Mouse (Mus musculus) G1E (cell line): ENCODE measurements at regions not wholly inside any gene's neighbourhood (a gene's known extent, or its start where the extent isn't known, plus 50 kb on each side); places are given as distances from the start of the nearest gene placed in this dataset.

Experiments used
- ATAC-seq: 2 replicates; pipeline ENCODE4 v1.8.0; 2016; ENCODE audit warnings: mild to moderate bottlenecking; ENCODE audit not compliant: insufficient number of reproducible peaks, poor library complexity, low FRiP score, severe bottlenecking; ENCODE audit errors: extremely low read depth
- DNase-seq: peaks from one replicate; pipeline ENCODE4 v3.0.0; 2012; ENCODE audit warnings: low spot score
- H3K27me3 ChIP-seq: 2 replicates; pipeline ENCODE4 v1.6.1; 2012; ENCODE audit warnings: mild to moderate bottlenecking, low read length, inconsistent platforms; ENCODE audit not compliant: insufficient read depth
- H3K36me3 ChIP-seq: replicated peaks from 2 replicates; pipeline ENCODE3; 2012; ENCODE audit warnings: mild to moderate bottlenecking, inconsistent platforms
- H3K4me1 ChIP-seq: 2 replicates; pipeline ENCODE4 v1.6.1; 2012; ENCODE audit warnings: low read depth, low read length, inconsistent platforms, mixed read lengths; ENCODE audit not compliant: insufficient read depth
- H3K4me3 ChIP-seq: 2 replicates; pipeline ENCODE4 v1.5.1; 2012; ENCODE audit warnings: low read depth, mild to moderate bottlenecking, inconsistent platforms, low read length, moderate library complexity, mixed read lengths
- H3K9me3 ChIP-seq: replicated peaks from 2 replicates; pipeline ENCODE4 v1.6.1; 2012; ENCODE audit warnings: inconsistent platforms
- CTCF ChIP-seq: IDR thresholded peaks from 2 replicates; pipeline ENCODE4 v1.5.1; 2012; ENCODE audit warnings: low read depth, low read length, inconsistent platforms, mixed read lengths
- GATA1 ChIP-seq: IDR thresholded peaks from 2 replicates; pipeline ENCODE4 v1.6.1; 2012; ENCODE audit warnings: borderline replicate concordance, low read length, inconsistent platforms, mixed read lengths
- GATA2 ChIP-seq: IDR thresholded peaks from 2 replicates; pipeline ENCODE4 v1.6.1; 2012; ENCODE audit warnings: low read depth, low read length, inconsistent platforms, borderline replicate concordance
- POLR2AphosphoS5 ChIP-seq: IDR thresholded peaks from 2 replicates; pipeline ENCODE4 v1.6.1; 2012; ENCODE audit warnings: low read depth, low read length, inconsistent platforms; ENCODE audit not compliant: insufficient replicate concordance
- TAL1 ChIP-seq: conservative IDR thresholded peaks from 2 replicates; pipeline ENCODE4 v1.6.1; 2012; ENCODE audit warnings: low read depth, low read length, inconsistent platforms, mixed read lengths

GRCm38 (mm10) chr3:40118551-40118950 lies 412.5 kb upstream of the Intu start:
- Histone ChIP-seq H3K9me3 (no peaks in the 10 kb centered on the region), H3K4me3 (no peak overlapping the region), H3K36me3 (no peaks in the 10 kb centered on the region), H3K27me3 (no peaks in the 10 kb centered on the region), H3K4me1 (no peaks in the 10 kb centered on the region)
- no peak for ATAC-seq
- TF ChIP-seq GATA1 (no peak), POLR2AphosphoS5 (no peak), TAL1 (no peak), CTCF (no peak), GATA2 (no peak)
- DNase-seq = no peak

GRCm38 (mm10) chr3:40119462-40119861 lies 411.6 kb upstream of the Intu start:
- TF ChIP-seq POLR2AphosphoS5 (no peak), GATA1 (no peak), CTCF (no peak), GATA2 (no peak), TAL1 (no peak)
- Histone ChIP-seq H3K36me3 (no peaks in the 10 kb centered on the region), H3K4me1 (no peaks in the 10 kb centered on the region), H3K9me3 (no peaks in the 10 kb centered on the region), H3K27me3 (no peaks in the 10 kb centered on the region), H3K4me3 (no peak overlapping the region)
- DNase-seq (no peak), ATAC-seq (no peak)

- ATAC-seq = no peak
- no peaks in the 10 kb centered on the region for H3K27me3 ChIP-seq
- no peaks in the 10 kb centered on the region for H3K4me1 ChIP-seq
- no peak overlapping the region for H3K4me3 ChIP-seq
- TF ChIP-seq POLR2AphosphoS5 (no peak), CTCF (no peak)
- H3K36me3 ChIP-seq = no peaks in the 10 kb centered on the region
- no peaks in the 10 kb centered on the region for H3K9me3 ChIP-seq
- DNase-seq = no peak
Observed at GRCm38 (mm10) chr3:40120298-40120875, 410.7 kb upstream of the Intu start.

DNA sequence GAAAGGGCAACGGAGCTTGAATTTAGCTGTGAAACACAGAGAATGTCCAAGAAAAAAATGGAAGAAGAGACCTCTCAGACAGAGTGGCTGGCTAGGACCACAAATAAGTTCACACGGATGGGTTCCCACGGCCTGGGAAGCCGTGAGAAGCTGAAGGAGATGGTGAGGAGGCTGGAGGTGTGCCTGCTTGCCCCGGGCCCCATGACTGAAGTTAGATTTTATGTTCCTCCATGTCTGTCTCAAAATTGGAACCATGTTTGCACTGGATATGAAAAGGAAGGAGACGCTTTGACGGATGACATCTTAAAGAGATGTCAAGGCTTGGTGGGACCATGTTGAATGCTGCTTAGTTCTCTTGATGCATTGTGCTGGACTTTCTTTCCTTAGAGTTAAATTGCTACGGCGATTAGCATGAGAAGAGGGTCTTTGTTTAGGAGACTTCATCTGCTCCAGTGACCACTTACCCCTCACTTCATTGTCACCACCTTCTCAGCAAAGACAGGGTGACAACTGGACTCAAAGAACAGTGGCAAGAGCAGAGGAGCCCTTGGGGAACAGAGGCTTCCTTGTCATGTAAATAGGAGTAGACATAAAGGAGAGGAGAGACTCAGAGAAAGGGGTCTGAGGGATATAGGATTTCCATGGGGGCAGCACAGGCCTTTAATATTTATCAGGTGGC lies 407.4 kb upstream of the Intu start:
- Histone ChIP-seq H3K9me3 (no peaks in the 10 kb centered on the region), H3K36me3 (no peaks in the 10 kb centered on the region), H3K4me3 (no peak overlapping the region), H3K4me1 (no peaks in the 10 kb centered on the region), H3K27me3 (no peaks in the 10 kb centered on the region)
- no peak for TF ChIP-seq TAL1
- ATAC-seq (no peak), DNase-seq (no peak)

DNA sequence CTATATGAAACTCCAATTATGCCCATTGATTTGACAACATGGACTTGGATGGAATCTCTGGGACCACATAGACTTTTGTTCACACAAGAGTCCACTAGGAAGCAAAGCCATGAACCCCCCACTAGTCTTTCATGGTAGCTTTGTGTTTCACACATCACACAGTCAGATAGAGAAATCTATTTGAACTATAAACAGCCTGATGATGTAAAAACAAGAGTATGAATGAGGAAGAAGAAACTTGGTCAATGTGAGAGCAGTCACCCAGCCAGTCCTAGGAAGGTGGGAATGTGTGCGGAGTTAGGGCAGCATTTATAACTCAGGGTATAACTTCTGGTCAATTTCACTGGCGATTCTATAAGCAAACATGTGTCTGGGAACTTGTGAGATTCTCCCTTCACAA lies 404.2 kb upstream of the Intu start:
- Histone ChIP-seq H3K27me3 (no peaks in the 10 kb centered on the region), H3K36me3 (no peaks in the 10 kb centered on the region), H3K4me3 (no peak overlapping the region), H3K4me1 (no peaks in the 10 kb centered on the region), H3K9me3 (no peaks in the 10 kb centered on the region)
- ATAC-seq (no peak), DNase-seq (no peak)
- no peak for TF ChIP-seq POLR2AphosphoS5
- no peak for TF ChIP-seq GATA1
- no peak for TF ChIP-seq TAL1
- no peak for TF ChIP-seq CTCF
- no peak for TF ChIP-seq GATA2

GRCm38 (mm10) chr3:40130858-40131584 lies 400.1 kb upstream of the Intu start:
- no peak for DNase-seq
- ATAC-seq = no peak
- Histone ChIP-seq H3K4me3 (no peak overlapping the region), H3K9me3 (no peaks in the 10 kb centered on the region), H3K27me3 (no peaks in the 10 kb centered on the region), H3K4me1 (no peaks in the 10 kb centered on the region), H3K36me3 (no peaks in the 10 kb centered on the region)
- TF ChIP-seq GATA2 = no peak
- TF ChIP-seq POLR2AphosphoS5 = no peak
- TF ChIP-seq GATA1 = no peak
- TF ChIP-seq TAL1 = no peak
- TF ChIP-seq CTCF = no peak

DNA sequence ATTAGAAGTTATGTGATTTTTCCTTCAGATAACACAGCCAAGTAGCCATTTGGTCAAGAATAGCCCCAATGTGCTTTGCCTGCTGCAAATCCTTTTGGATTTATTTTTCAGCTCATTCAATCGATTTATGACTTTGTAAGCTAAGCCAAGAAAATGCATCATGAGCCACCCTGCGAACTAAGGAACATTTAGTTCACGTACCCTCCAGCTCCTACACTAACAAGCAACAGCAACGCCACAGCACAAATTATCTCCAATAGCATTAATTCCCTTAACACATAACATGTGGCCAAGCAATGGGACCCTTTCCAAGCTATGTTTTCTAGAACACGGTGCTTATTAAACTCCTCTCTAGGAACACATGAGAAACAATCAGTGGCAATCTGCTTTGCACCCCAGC lies 392.4 kb upstream of the Intu start:
- Histone ChIP-seq H3K36me3 (no peaks in the 10 kb centered on the region), H3K4me1 (no peaks in the 10 kb centered on the region), H3K27me3 (no peaks in the 10 kb centered on the region), H3K9me3 (no peaks in the 10 kb centered on the region), H3K4me3 (no peak overlapping the region)
- no peak for ATAC-seq
- TF ChIP-seq GATA1 = no peak
- TF ChIP-seq GATA2 = no peak
- TF ChIP-seq TAL1 = no peak
- no peak for TF ChIP-seq POLR2AphosphoS5
- no peak for TF ChIP-seq CTCF
- DNase-seq = no peak
